Mouse (Mus musculus) testis, adult 2 months (tissue): Measurements from ENCODE around the gene Ergic1. TPM values are rescaled to one million over a fixed set of nuclear protein-coding genes. Genes with fewer than 3 reads are reported as not detected.

Source experiments
- H3K27ac ChIP-seq: fragments of 200-500 bp; 2 replicates; pipeline ENCODE4 v1.5.1; 2012; ENCODE audit warnings: low read depth, low read length; ENCODE audit not compliant: control insufficient read depth, insufficient read depth
- H3K27me3 ChIP-seq: fragments of 200-500 bp; 2 replicates; pipeline ENCODE4 v1.6.1; 2012; ENCODE audit warnings: mild to moderate bottlenecking, low read length, moderate library complexity; ENCODE audit not compliant: control insufficient read depth, insufficient read depth
- H3K36me3 ChIP-seq: fragments of 200-500 bp; 2 replicates; pipeline ENCODE4 v1.6.1; 2012; ENCODE audit warnings: mild to moderate bottlenecking, low read length; ENCODE audit not compliant: control insufficient read depth, insufficient read depth
- H3K4me1 ChIP-seq: fragments of 200-500 bp; 2 replicates; pipeline ENCODE4 v1.6.1; 2012; ENCODE audit warnings: low read length; ENCODE audit not compliant: control insufficient read depth, insufficient read depth
- H3K4me3 ChIP-seq: fragments of 200-500 bp; 2 replicates; pipeline ENCODE4 v1.5.1; 2012; ENCODE audit warnings: low read depth, mild to moderate bottlenecking, low read length, moderate library complexity, mixed read lengths; ENCODE audit not compliant: control insufficient read depth
- CTCF ChIP-seq: fragments of 200-500 bp; IDR thresholded peaks from 2 replicates; pipeline ENCODE4 v1.5.1; 2012; ENCODE audit warnings: low read depth, mild to moderate bottlenecking, inconsistent platforms, low read length, moderate library complexity; ENCODE audit not compliant: control insufficient read depth, insufficient read depth, insufficient replicate concordance
- POLR2A ChIP-seq: fragments of 200-500 bp; IDR thresholded peaks from 2 replicates; pipeline ENCODE4 v1.6.1; 2012; ENCODE audit warnings: low read depth, mild to moderate bottlenecking, inconsistent platforms, low read length, moderate library complexity; ENCODE audit not compliant: control insufficient read depth
- polyA plus RNA-seq: library from polyadenylated mRNA; depleted of rRNA; stranded (reverse); fragments of >200 nt; gene quantifications from 2 replicates; pipeline ENCODE4 v1.2.3, GENCODE M21; 2012

Gene Ergic1
- polyA plus RNA-seq, 1 experiment: 115 TPM

- no peak for TF ChIP-seq CTCF
- TF ChIP-seq POLR2A: no peak
- no peaks in the 10 kb centered on the region for H3K27me3 ChIP-seq
- H3K4me1 ChIP-seq: no peaks in the 10 kb centered on the region; the same call in 1 of the 2 replicates
- H3K4me3 ChIP-seq: no peak overlapping the region
- H3K36me3 ChIP-seq: no peaks in the 10 kb centered on the region
- H3K27ac ChIP-seq: no peak overlapping the region
Measured at GRCm38 (mm10) chr17:26576833-26577232, 15.5 kb downstream of the Ergic1 start.

- no peak for TF ChIP-seq POLR2A
- TF ChIP-seq CTCF: no peak
- no peaks in the 10 kb centered on the region for H3K36me3 ChIP-seq
- H3K27ac ChIP-seq: no peak overlapping the region
- no peak overlapping the region for H3K4me3 ChIP-seq
- no peaks in the 10 kb centered on the region; the same call in 1 of the 2 replicates for H3K4me1 ChIP-seq
- no peaks in the 10 kb centered on the region for H3K27me3 ChIP-seq
Measured at GRCm38 (mm10) chr17:26577309-26577708, 16.0 kb downstream of the Ergic1 start.

- TF ChIP-seq POLR2A (no peak), CTCF (no peak)
- Histone ChIP-seq H3K36me3 (no peaks in the 10 kb centered on the region), H3K4me3 (no peak overlapping the region), H3K27me3 (no peaks in the 10 kb centered on the region), H3K27ac (no peak overlapping the region), H3K4me1 (peaks cover 7% of the 10 kb centered on the region)
Measured at GRCm38 (mm10) chr17:26578162-26578561, 16.9 kb downstream of the Ergic1 start.

- H3K27me3 ChIP-seq: no peaks in the 10 kb centered on the region
- H3K27ac ChIP-seq: no peak overlapping the region
- no peaks in the 10 kb centered on the region for H3K36me3 ChIP-seq
- H3K4me1 ChIP-seq: peaks cover 8% of the 10 kb centered on the region
- no peak for TF ChIP-seq POLR2A
- TF ChIP-seq CTCF: no peak
- no peak overlapping the region for H3K4me3 ChIP-seq
Measured at GRCm38 (mm10) chr17:26578771-26579170, 17.5 kb downstream of the Ergic1 start.

- H3K4me1 ChIP-seq: peaks cover 8% of the 10 kb centered on the region
- no peaks in the 10 kb centered on the region for H3K27me3 ChIP-seq
- H3K36me3 ChIP-seq: no peaks in the 10 kb centered on the region
- H3K4me3 ChIP-seq: no peak overlapping the region
- no peak overlapping the region for H3K27ac ChIP-seq
- TF ChIP-seq POLR2A (no peak), CTCF (no peak)
Measured at GRCm38 (mm10) chr17:26579396-26579795, 18.1 kb downstream of the Ergic1 start.

GRCm38 (mm10) chr17:26580873-26581401 lies 19.6 kb downstream of the Ergic1 start:
- Histone ChIP-seq H3K27ac (no peak overlapping the region), H3K4me1 (peaks cover 10% of the 10 kb centered on the region), H3K4me3 (no peak overlapping the region), H3K27me3 (no peaks in the 10 kb centered on the region), H3K36me3 (no peaks in the 10 kb centered on the region)
- TF ChIP-seq POLR2A (no peak), CTCF (no peak)

GRCm38 (mm10) chr17:26582297-26582696 lies 21.0 kb downstream of the Ergic1 start:
- Histone ChIP-seq H3K27ac (no peak overlapping the region), H3K27me3 (no peaks in the 10 kb centered on the region), H3K4me1 (peaks cover 10% of the 10 kb centered on the region), H3K4me3 (no peak overlapping the region), H3K36me3 (no peaks in the 10 kb centered on the region)
- TF ChIP-seq POLR2A: no peak
- TF ChIP-seq CTCF: no peak
